Mouse (Mus musculus) common myeloid progenitor, adult 5-6 weeks (primary cell): Measurements from ENCODE around the gene Sf3b2. TPM values are rescaled to one million over a fixed set of nuclear protein-coding genes. Genes with fewer than 3 reads are reported as not detected.

Experiments used
- ATAC-seq: replicated peaks from 2 replicates; pipeline ENCODE4 v1.8.0; 2016; ENCODE audit warnings: low read depth, mild to moderate bottlenecking, moderate TSS enrichment, inconsistent platforms; ENCODE audit not compliant: poor library complexity, severe bottlenecking
- total RNA-seq: library from RNA; stranded (forward); fragments of 200-1000, 187-1606 nt; gene quantifications from 2 replicates; pipeline ENCODE4 v1.2.3, GENCODE M21; 2017

Gene Sf3b2
- 235 and 265 TPM in 2 replicates for total RNA-seq

DNA sequence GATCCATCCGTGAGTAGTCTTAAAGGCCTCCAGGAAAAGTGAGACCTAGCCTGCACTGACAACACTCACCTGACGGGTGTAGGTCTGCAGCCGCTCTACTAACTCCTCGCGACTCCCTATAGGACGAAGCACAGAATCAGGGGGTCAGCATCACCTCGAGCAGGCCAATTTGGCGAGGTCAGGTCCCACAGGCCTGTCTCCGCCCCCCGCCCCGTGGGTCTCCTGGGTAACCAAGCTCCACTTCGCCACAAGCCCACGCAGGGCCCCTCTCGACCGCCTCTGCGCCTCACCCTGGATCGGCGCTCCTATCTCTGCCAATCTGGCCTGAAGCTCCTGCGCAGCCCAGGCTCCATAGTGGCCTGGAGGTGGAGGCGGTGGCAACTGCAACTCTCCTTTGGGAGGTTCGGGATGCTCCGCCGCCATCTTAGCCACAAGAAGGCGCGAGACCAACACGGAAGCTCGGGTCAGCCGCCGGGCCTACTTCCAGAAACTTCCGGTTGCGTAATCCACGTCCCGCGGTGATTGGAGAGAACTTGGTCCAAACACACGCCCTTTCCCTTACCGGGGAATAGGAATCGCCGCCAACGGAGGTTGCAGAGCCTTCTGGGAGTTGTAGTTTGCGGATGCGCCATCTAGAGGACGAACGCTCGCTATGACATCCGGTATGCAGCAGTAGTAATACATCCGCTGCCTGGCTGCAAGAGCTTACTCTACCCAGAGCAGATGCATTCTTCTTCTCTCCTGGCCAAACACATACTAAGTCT, at the start of gene Sf3b2:
TSS of gene Sf3b2 (minus strand) at position 484 of the 764 bp plus-strand sequence.
- peak; percentile 98 for ATAC-seq

DNA sequence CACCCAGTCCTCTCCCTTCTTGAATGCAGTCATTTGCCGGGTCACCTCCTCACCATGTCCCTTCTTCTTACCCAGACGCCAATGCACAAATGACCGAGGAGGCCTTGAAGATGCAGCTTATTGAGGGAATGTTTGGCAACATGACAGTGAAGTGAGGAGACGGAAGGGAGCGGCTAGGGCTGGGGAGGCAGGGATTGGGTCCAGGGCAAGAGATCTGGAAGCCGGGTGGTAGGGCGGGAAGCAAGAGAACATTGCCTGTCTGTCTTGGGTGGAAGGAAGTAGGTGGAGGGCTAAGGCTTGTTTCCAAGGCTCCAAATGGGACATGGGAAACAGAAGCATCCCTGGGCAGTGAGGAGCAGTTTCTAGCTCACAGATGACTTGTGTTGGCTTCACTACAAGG, 46.1 kb upstream of the Sf3b2 start:
- ATAC-seq, result no peak

DNA sequence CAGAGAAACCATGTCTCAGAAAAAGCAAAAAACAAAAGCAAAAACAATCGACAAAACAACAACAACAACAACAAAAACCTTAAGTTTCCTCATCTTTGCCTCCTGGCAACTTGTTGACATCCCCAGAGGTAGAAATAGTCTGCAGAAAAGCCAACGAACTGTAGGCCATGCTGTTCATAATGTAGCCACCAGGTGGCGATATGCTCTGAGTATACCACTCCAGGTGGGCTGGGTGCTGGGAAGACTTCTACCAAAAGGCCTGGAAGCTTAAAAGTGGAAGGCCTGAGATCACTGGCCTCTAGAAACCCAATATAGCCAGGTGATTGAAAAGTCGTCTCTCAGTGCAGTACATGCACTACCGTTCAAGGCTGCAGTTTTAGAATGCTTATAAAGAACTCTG, 42.7 kb upstream of the Sf3b2 start:
- ATAC-seq, result peak; percentile 86

GRCm38 (mm10) chr19:5335441-5335840, 40.2 kb upstream of the Sf3b2 start, which contains the start of gene Catsper1:
Gene Catsper1, plus strand, starts transcription at chr19:5335741.
- no peak for ATAC-seq

DNA sequence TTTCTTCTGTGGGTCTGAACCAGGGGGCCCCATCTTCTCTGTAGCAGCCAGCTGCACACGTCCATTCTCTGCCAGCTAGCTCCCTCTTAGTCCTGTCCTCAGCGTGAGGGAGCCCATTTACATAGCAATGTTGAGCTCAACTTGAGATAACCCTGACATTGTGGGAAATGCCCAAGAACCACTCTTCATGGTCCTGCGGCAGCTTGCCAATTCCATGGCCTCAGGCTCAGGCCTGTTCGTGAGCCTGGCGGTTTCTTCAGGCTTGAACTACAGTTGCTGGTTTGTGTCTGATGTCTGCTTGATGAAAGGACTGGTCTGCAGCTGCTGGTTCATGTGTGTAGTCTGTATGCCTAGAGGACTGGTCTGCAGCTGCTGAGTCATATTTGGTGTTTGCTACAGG, 39.5 kb upstream of the Sf3b2 start:
- ATAC-seq, result no peak

GRCm38 (mm10) chr19:5327970-5328369, 32.7 kb upstream of the Sf3b2 start:
- no peak for ATAC-seq

DNA sequence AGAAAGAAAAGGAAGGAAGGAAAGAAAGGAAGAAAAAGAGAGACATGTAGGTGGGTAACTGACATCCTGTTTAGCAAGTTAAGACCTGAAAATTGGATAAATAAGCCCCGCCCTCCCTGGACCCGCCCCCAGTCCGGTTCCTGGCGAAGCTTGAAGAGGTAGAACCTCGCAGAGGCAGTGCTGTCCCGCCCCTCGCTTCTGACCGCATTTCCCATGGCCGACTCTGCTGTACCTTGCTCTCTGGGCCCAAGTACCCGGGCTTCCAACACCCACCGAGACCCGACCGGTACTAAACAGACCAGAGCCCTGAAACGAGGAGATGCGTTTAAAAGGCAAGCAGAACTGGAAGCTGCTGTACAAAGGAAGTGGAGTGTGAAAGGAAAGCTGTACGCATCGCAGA, 28.5 kb upstream of the Sf3b2 start:
- ATAC-seq, result 0 out of 2 replicates have a peak, but pooled peaks have one; percentile 54

DNA sequence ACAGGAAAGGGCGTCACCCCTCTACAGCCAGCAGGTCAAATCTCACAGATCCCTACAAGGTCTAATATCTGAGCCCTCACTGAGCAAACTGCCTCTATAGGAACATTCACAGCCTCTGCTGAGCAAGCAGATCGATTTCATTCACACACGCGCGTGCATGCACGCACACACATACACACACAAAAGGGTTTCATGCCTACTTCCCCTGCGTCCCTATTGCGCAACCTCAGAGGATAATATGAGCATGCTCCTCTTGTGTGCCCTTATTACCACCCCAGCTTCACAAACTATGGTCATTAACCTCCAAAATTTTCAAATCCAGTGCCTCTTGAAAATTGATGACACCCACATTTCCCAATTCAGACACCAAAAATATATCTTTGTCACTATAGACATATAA, 17.9 kb upstream of the Sf3b2 start:
- ATAC-seq, result no peak

DNA sequence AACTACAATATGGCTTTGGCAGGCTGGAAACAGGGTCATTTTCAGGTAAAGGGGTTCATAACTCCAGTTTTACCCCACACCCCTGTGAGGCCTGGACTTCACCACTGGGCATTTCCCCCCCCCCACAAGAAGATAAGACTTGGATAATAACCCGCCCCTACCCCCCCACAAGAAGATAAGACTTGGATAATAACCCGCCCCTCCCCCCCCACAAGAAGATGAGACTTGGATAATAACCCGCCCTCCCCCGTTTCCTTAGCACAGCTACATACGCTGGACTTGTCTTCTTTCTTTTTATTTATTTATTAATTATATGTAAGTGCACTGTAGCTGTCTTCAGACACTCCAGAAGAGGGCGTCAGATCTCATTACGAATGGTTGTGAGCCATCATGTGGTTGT, 13.8 kb upstream of the Sf3b2 start:
- ATAC-seq, result no peak

GRCm38 (mm10) chr19:5306968-5307734, 11.9 kb upstream of the Sf3b2 start:
- ATAC-seq, result no peak

- peak; percentile 30; the same call in 1 of the 2 replicates for ATAC-seq
Measured at GRCm38 (mm10) chr19:5306279-5306678, 11.0 kb upstream of the Sf3b2 start.

DNA sequence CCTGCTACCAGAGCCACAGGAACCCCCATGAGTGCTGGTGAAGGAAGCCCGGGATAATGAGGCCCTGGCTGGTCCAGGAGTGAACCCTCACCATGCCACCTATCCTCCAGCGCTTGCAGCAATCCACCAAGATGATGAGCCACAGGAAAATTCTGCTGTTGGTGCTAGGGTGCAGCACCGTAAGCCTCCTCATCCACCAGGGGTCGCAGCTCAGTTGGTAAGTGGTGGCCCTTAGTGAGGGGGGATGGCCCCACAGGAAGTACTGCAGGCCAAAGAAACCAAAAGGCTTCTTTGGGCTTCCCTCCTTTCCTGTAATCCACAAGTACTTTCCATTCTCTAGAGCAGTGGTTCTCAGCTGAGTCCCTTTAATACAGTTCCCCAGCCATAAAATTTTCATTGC, 7.2 kb upstream of the Sf3b2 start:
- peak; percentile 89 for ATAC-seq

DNA sequence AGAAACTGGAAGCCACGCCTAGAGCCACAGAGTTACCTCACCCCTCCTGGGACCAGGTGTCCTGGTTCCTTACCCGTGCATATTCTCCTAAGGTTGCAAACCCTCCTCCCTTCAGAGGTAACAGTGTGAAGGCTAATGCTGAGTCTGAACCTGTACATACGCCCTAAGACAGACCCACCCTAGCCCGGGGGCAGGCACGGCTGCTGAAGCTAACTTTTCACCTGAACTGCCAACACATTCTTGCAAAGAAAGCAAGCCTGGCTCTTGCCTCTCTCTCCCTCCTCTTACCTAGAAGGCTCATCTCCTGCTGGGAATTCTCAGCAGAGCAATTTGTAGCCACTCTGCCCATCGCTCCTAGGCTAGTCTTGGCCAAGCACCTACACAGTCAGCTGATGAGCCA, 5.3 kb upstream of the Sf3b2 start:
- no peak for ATAC-seq

DNA sequence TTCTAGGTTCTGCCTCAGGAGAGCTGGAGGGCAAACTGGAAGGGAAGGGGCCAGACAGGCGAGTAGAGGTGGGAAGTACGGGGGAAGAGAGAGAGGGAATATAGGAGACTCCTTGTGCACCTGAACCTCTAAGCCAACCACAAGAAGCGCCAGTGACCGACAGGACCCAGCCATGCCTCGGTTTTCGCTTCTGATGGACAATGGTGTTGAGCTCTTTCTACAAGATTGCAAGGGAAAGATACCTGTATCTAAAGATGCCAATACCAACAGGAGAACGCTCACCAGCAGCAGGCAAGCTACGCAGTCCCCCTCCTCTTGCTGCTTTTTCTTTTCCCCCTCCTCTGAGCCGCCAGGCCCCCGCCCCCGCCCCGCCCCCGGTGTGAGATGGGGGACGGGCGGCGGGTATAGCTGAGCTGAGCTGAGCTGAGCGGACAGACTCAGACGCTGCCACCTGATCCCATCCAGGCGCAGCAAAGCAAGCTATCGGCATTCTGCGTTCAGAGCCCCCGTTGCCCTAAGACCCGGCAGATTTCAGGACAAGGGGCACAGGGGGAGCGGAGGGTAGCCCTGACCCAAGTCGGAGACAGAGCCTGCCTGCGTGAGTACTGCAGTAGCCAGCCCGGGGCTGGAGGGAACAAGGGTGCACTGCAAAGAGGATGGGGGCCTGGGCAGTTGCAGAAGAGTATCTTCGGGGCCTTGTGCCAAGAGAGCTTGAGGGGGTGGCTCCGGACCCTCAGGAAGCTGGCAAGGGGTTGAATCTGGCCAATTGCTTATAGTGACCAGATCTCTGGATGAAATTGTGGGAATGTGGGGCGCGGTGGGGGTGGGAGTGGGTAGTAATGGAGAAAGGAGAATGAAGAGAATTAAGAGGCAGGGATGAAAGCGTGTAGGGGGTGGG, 2.9 kb upstream of the Sf3b2 start, which contains the start of gene Gal3st3:
TSS of gene Gal3st3 (plus strand) at position 429 of the 898 bp plus-strand sequence.
- no peak for ATAC-seq

GRCm38 (mm10) chr19:5296630-5297029, 1.4 kb upstream of the Sf3b2 start:
- no peak for ATAC-seq

- ATAC-seq, result peak; percentile 33
Measured at GRCm38 (mm10) chr19:5295736-5296075, 451 bp upstream of the Sf3b2 start.

DNA sequence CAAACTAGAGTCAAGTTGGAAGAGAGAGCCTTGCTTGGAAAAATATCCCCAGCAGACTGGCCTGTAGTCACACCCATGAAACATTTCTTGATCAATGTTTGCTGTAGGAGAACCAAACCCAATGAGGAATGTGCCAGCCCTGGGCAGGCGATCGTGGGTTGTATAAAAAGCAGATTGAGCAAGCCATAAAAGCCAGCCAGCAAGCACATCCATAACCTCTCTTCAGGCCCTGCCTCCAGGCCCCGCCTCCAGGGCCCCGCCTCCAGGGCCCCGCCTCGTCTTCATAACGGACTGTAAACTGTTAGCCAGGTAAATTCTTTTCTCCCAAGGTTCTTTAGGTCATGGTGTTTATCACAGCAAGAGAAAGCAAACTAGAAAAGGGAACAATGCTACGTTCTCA, 16.9 kb downstream of the Sf3b2 start:
- ATAC-seq, result no peak

DNA sequence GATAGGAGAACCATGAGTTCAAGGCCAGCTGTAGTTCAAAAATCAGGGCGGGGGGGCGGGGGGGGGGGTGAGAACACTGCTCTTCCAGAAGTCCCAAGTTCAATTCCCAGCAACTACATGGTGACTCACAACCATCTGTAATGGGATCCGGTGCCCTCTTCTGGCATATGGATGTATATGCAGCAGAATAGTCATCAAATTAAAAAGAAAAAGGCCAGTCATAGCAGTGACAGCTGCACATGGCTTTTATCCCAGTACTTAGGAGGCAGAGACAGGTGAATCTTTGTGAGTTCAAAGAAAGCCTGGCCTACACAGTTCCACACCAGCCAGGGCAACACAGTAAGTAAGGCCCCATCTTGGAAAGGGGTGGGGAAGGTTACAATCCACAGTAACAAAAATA, 18.1 kb downstream of the Sf3b2 start:
- no peak for ATAC-seq

DNA sequence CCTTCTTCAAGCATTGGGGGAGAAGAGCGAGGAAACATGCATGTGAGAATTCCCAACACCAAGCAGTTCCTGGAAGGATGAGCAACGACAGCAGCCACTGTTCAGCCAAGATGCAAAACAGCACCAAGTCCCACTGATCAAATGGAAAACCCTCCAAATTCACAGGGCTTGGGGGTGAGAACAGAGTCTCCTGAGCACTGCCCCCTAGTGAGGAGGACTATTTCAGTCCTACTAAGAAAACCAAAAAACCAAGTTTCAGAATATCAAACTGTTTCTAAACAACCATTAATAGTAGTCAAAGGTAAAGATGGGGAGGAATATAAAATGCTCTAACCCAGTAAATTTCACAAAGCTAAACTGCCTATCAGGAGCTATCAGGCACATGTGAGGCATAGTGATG, 18.7 kb downstream of the Sf3b2 start:
- ATAC-seq, result no peak

DNA sequence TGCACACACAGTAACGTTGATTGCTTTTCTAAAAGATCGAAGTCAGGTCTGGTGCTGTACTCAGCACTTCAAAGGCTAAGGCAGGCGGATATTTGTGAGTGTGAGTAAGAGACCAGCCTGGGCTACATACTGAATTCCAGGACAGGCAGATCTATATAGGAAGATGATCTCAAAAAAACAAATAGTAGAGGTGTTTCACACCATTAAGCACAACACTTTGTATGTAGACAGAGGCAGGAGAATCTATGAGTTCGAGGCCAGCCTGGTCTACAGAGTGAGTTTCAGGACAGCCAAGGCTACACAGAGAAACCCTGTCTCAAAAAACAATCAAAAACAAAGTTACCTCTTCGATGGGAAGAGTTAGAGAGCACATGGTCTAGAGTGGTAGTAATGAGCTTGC, 19.5 kb downstream of the Sf3b2 start:
- ATAC-seq, result no peak
